Mouse (Mus musculus): ENCODE results near the gene Lrrc28. TPM values are rescaled to one million over a fixed set of nuclear protein-coding genes. Genes with fewer than 3 reads are reported as not detected.

Lrrc28 gene
- polyA plus RNA-seq, 1 experiment from 2014 or later, result 25.1 TPM

GRCm38 (mm10) chr7:67639006-67639405 lies 6.1 kb downstream of the Lrrc28 start:
- Histone ChIP-seq H3K4me3 (no peak overlapping the region), H3K27ac (no peak overlapping the region), H3K27me3 (ENCODE audit: insufficient read depth, poor library complexity, severe bottlenecking) (no peaks in the 10 kb centered on the region), H3K9me3 (no peaks in the 10 kb centered on the region), H3K4me1 (replicated peaks) (peaks cover 12% of the 10 kb centered on the region), H3K36me3 (no peaks in the 10 kb centered on the region)
- 50% methylated on average over 3 of the region's 3 CpGs for WGBS
- DNase-seq (ENCODE audit: low spot score), result no peak

GRCm38 (mm10) chr7:67636161-67636560 lies 8.9 kb downstream of the Lrrc28 start:
- no peak for DNase-seq (ENCODE audit: low spot score)
- peaks cover 4% of the 10 kb centered on the region; the same call in 1 of the 2 replicates for H3K36me3 ChIP-seq
- H3K27ac ChIP-seq, result no peak overlapping the region
- no peak overlapping the region for H3K4me3 ChIP-seq
- H3K9me3 ChIP-seq, result no peaks in the 10 kb centered on the region
- 76% methylated on average over 2 of the region's 2 CpGs for WGBS
- no peaks in the 10 kb centered on the region for H3K27me3 ChIP-seq (ENCODE audit: insufficient read depth, poor library complexity, severe bottlenecking)
- H3K4me1 ChIP-seq (replicated peaks), result peaks cover 11% of the 10 kb centered on the region

GRCm38 (mm10) chr7:67634210-67634609 lies 10.9 kb downstream of the Lrrc28 start:
- H3K4me3 ChIP-seq, result no peak overlapping the region
- DNase-seq (ENCODE audit: low spot score), result no peak
- H3K27ac ChIP-seq, result no peak overlapping the region
- H3K4me1 ChIP-seq (replicated peaks), result peaks cover 7% of the 10 kb centered on the region
- H3K36me3 ChIP-seq, result peaks cover 4% of the 10 kb centered on the region; the same call in 1 of the 2 replicates
- H3K27me3 ChIP-seq (ENCODE audit: insufficient read depth, poor library complexity, severe bottlenecking), result no peaks in the 10 kb centered on the region
- 94% methylated on average over 3 of the region's 3 CpGs for whole genome bisulfite sequencing
- no peaks in the 10 kb centered on the region for H3K9me3 ChIP-seq

GRCm38 (mm10) chr7:67632380-67632779 lies 12.7 kb downstream of the Lrrc28 start:
- Histone ChIP-seq H3K27me3 (ENCODE audit: insufficient read depth, poor library complexity, severe bottlenecking) (no peaks in the 10 kb centered on the region), H3K36me3 (peaks cover 4% of the 10 kb centered on the region; the same call in 1 of the 2 replicates), H3K27ac (no peak overlapping the region), H3K4me1 (replicated peaks) (no peaks in the 10 kb centered on the region), H3K4me3 (no peak overlapping the region), H3K9me3 (no peaks in the 10 kb centered on the region)
- no peak for DNase-seq (ENCODE audit: low spot score)
- WGBS, result 80% methylated on average over 5 of the region's 5 CpGs

- 27% methylated on average over 2 of the region's 2 CpGs for WGBS
- H3K27ac ChIP-seq, result no peak overlapping the region
- H3K9me3 ChIP-seq, result no peaks in the 10 kb centered on the region
- H3K4me3 ChIP-seq, result no peak overlapping the region
- no peaks in the 10 kb centered on the region for H3K27me3 ChIP-seq (ENCODE audit: insufficient read depth, poor library complexity, severe bottlenecking)
- H3K4me1 ChIP-seq (replicated peaks), result no peaks in the 10 kb centered on the region
- H3K36me3 ChIP-seq, result peaks cover 10% of the 10 kb centered on the region; the same call in 1 of the 2 replicates
- peak; percentile 72 for DNase-seq (ENCODE audit: low spot score)
These were observed 14.3 kb downstream of the Lrrc28 start for GRCm38 (mm10) chr7:67630817-67631216.

GRCm38 (mm10) chr7:67629681-67630080 lies 15.4 kb downstream of the Lrrc28 start:
- H3K9me3 ChIP-seq, result no peaks in the 10 kb centered on the region
- H3K27me3 ChIP-seq (ENCODE audit: insufficient read depth, poor library complexity, severe bottlenecking), result no peaks in the 10 kb centered on the region
- no peak overlapping the region for H3K27ac ChIP-seq
- WGBS, result 50% methylated on average over 5 of the region's 5 CpGs
- H3K36me3 ChIP-seq, result peaks cover 10% of the 10 kb centered on the region; the same call in 1 of the 2 replicates
- H3K4me1 ChIP-seq (replicated peaks), result no peaks in the 10 kb centered on the region
- H3K4me3 ChIP-seq, result no peak overlapping the region
- no peak for DNase-seq (ENCODE audit: low spot score)

- no peaks in the 10 kb centered on the region for H3K4me1 ChIP-seq (replicated peaks)
- no peak for DNase-seq (ENCODE audit: low spot score)
- 0 out of 2 replicates have a peak, but pooled peaks cover 7% of the 10 kb centered on the region for H3K36me3 ChIP-seq
- no peak overlapping the region for H3K4me3 ChIP-seq
- no peaks in the 10 kb centered on the region for H3K9me3 ChIP-seq
- 91% methylated on average over 5 of the region's 5 CpGs for WGBS
- no peaks in the 10 kb centered on the region for H3K27me3 ChIP-seq (ENCODE audit: insufficient read depth, poor library complexity, severe bottlenecking)
- H3K27ac ChIP-seq, result no peak overlapping the region
These were observed 18.4 kb downstream of the Lrrc28 start for GRCm38 (mm10) chr7:67626671-67627070.

GRCm38 (mm10) chr7:67622151-67622550 lies 22.9 kb downstream of the Lrrc28 start:
- H3K9me3 ChIP-seq, result no peaks in the 10 kb centered on the region
- no peaks in the 10 kb centered on the region for H3K27me3 ChIP-seq (ENCODE audit: insufficient read depth, poor library complexity, severe bottlenecking)
- no peak overlapping the region for H3K4me3 ChIP-seq
- DNase-seq (ENCODE audit: low spot score), result no peak
- H3K36me3 ChIP-seq, result 0 out of 2 replicates have a peak, but pooled peaks cover 6% of the 10 kb centered on the region
- H3K4me1 ChIP-seq (replicated peaks), result no peaks in the 10 kb centered on the region
- no peak overlapping the region for H3K27ac ChIP-seq
- WGBS, result 79% methylated on average over 3 of the region's 3 CpGs

- H3K9me3 ChIP-seq, result no peaks in the 10 kb centered on the region
- H3K36me3 ChIP-seq, result no peaks in the 10 kb centered on the region
- H3K27me3 ChIP-seq (ENCODE audit: insufficient read depth, poor library complexity, severe bottlenecking), result no peaks in the 10 kb centered on the region
- H3K27ac ChIP-seq, result no peak overlapping the region
- DNase-seq (ENCODE audit: low spot score), result no peak
- WGBS, result 85% methylated on average over 4 of the region's 4 CpGs
- no peaks in the 10 kb centered on the region for H3K4me1 ChIP-seq (replicated peaks)
- H3K4me3 ChIP-seq, result no peak overlapping the region
These were observed 25.2 kb downstream of the Lrrc28 start for GRCm38 (mm10) chr7:67619836-67620235.

GRCm38 (mm10) chr7:67618316-67618715 lies 26.8 kb downstream of the Lrrc28 start:
- H3K27ac ChIP-seq, result peak overlapping the region; percentile 35; the same call in 1 of the 2 replicates
- no peak for DNase-seq (ENCODE audit: low spot score)

GRCm38 (mm10) chr7:67617646-67618045 lies 27.4 kb downstream of the Lrrc28 start:
- no peak for DNase-seq (ENCODE audit: low spot score)
- 96% methylated on average over 10 of the region's 10 CpGs for WGBS
- Histone ChIP-seq H3K4me3 (no peak overlapping the region), H3K27me3 (ENCODE audit: insufficient read depth, poor library complexity, severe bottlenecking) (no peaks in the 10 kb centered on the region), H3K27ac (no peak overlapping the region), H3K36me3 (no peaks in the 10 kb centered on the region), H3K9me3 (no peaks in the 10 kb centered on the region), H3K4me1 (replicated peaks) (peaks cover 10% of the 10 kb centered on the region)

More at GRCm38 (mm10) chr7:67618316-67618715, 26.8 kb downstream of the Lrrc28 start:
- H3K27me3 ChIP-seq (ENCODE audit: insufficient read depth, poor library complexity, severe bottlenecking), result no peaks in the 10 kb centered on the region
- 70% methylated on average over 3 of the region's 3 CpGs for WGBS
- peaks cover 10% of the 10 kb centered on the region for H3K4me1 ChIP-seq (replicated peaks)
- H3K9me3 ChIP-seq, result no peaks in the 10 kb centered on the region
- H3K4me3 ChIP-seq, result no peak overlapping the region
- no peaks in the 10 kb centered on the region for H3K36me3 ChIP-seq

GRCm38 (mm10) chr7:67616890-67617289 lies 28.2 kb downstream of the Lrrc28 start:
- WGBS, result 85% methylated on average over 4 of the region's 4 CpGs
- DNase-seq (ENCODE audit: low spot score), result no peak
- H3K27me3 ChIP-seq (ENCODE audit: insufficient read depth, poor library complexity, severe bottlenecking), result no peaks in the 10 kb centered on the region
- no peaks in the 10 kb centered on the region for H3K9me3 ChIP-seq
- no peak overlapping the region for H3K27ac ChIP-seq
- H3K4me1 ChIP-seq (replicated peaks), result peaks cover 10% of the 10 kb centered on the region
- H3K4me3 ChIP-seq, result no peak overlapping the region
- H3K36me3 ChIP-seq, result no peaks in the 10 kb centered on the region

- Histone ChIP-seq H3K4me3 (no peak overlapping the region), H3K36me3 (no peaks in the 10 kb centered on the region), H3K4me1 (replicated peaks) (peaks cover 10% of the 10 kb centered on the region), H3K27ac (0 out of 2 replicates have a peak overlapping the region, but pooled peaks have one; percentile 40), H3K9me3 (no peaks in the 10 kb centered on the region), H3K27me3 (ENCODE audit: insufficient read depth, poor library complexity, severe bottlenecking) (no peaks in the 10 kb centered on the region)
- WGBS, result 90% methylated on average over 7 of the region's 7 CpGs
- DNase-seq (ENCODE audit: low spot score), result no peak
These were observed 30.6 kb downstream of the Lrrc28 start for GRCm38 (mm10) chr7:67614464-67614861.
